ENCODE assay signal across 24 mouse cellular contexts in genomic region chr14:77871380-77871975, GRCm38 (mm10). TPM values are rescaled to one million over a fixed set of nuclear protein-coding genes. Genes with fewer than 3 reads are reported as not detected.
A peak's percentile ranks its signal among the peaks of the same experiment; 100 is the strongest.
DNase-seq lines count a peak whose midpoint lies in the region; ATAC-seq lines count a peak whose summit lies in the region.
"Had no signal": no experiment of that assay in that cellular context is flagged by ENCODE, and none has a peak within 500 bp of the region (broad histone marks: within the 10 kb centered on the region; RNA-seq: fewer than 3 reads in every experiment).

No protein-coding gene starts in this region.

- H3K27me3 ChIP-seq in intestine, embryonic 15.5 days (replicated peaks) = no peaks in the 10 kb centered on the region
- H3K27me3 ChIP-seq: embryonic facial prominence, embryonic 15.5 days; heart, embryonic 15.5 days; midbrain, embryonic 12.5 days had no signal

- ATAC-seq in granulocyte monocyte progenitor cell, adult 5-6 weeks (replicated peaks; ENCODE audit: poor library complexity, severe bottlenecking) = peak; percentile 76
- peak; percentile 56 for ATAC-seq in megakaryocyte progenitor cell, adult 5-6 weeks (replicated peaks; ENCODE audit: poor library complexity)
- no peak for ATAC-seq in intestine, embryonic 15.5 days
- ATAC-seq: hindbrain, postnatal 0 days; liver, postnatal 0 days had no signal

- no peaks in the 10 kb centered on the region for H3K9me3 ChIP-seq in intestine, embryonic 15.5 days
- H3K9me3 ChIP-seq: embryonic facial prominence, embryonic 15.5 days; heart, embryonic 15.5 days; limb, embryonic 10.5 days; midbrain, embryonic 12.5 days had no signal

- H3K4me1 ChIP-seq in intestine, embryonic 15.5 days (replicated peaks) = no peaks in the 10 kb centered on the region

- H3K36me3 ChIP-seq in intestine, embryonic 15.5 days = no peaks in the 10 kb centered on the region
- H3K36me3 ChIP-seq: embryonic facial prominence, embryonic 15.5 days; heart, embryonic 15.5 days; midbrain, embryonic 12.5 days had no signal

- no peak overlapping the region for H3K4me2 ChIP-seq in intestine, embryonic 15.5 days (replicated peaks)
- H3K4me2 ChIP-seq: embryonic facial prominence, embryonic 15.5 days; heart, embryonic 15.5 days; midbrain, embryonic 12.5 days had no signal

- H3K9ac ChIP-seq in intestine, embryonic 15.5 days = no peak overlapping the region
- H3K9ac ChIP-seq: embryonic facial prominence, embryonic 15.5 days; heart, embryonic 15.5 days; liver, postnatal 0 days; midbrain, embryonic 12.5 days had no signal

- H3K27ac ChIP-seq in intestine, embryonic 15.5 days = no peak overlapping the region
- H3K27ac ChIP-seq: embryonic facial prominence, embryonic 15.5 days; heart, adult 2 months; heart, embryonic 15.5 days; hindbrain, postnatal 0 days; left cerebral cortex, adult 2 months; limb, embryonic 10.5 days; midbrain, embryonic 12.5 days had no signal

- WGBS in intestine, embryonic 15.5 days = 83% methylated on average over 6 of the region's 6 CpGs

- H3K4me3 ChIP-seq in intestine, embryonic 15.5 days (replicated peaks) = no peak overlapping the region
- H3K4me3 ChIP-seq: embryonic facial prominence, embryonic 15.5 days; heart, adult 2 months; heart, embryonic 15.5 days; left cerebral cortex, adult 2 months; limb, embryonic 10.5 days; midbrain, embryonic 12.5 days had no signal

- peak; percentile 15 for DNase-seq in lung, postnatal 36 days
- no peak for DNase-seq in lung, postnatal 25 days (ENCODE audit: low spot score)
- DNase-seq in CD4-positive, CD25-positive, alpha-beta regulatory T cell, adult 2 months (ENCODE audit: low read depth, low spot score) = peak; percentile 66
- DNase-seq in right cerebral cortex, postnatal 4 days = no peak
- DNase-seq in right cerebral cortex, postnatal 25 days = no peak
- DNase-seq: adrenal gland, postnatal 14 days; cerebellum, adult 11-12 months; cerebellum, postnatal 25 days; gastrocnemius, postnatal 10 days; heart, adult 2 months; heart, postnatal 4 days; kidney, postnatal 36 days; layer of hippocampus, adult 9-11 months; liver, postnatal 0 days; lung, postnatal 10 days had no signal

RNA-seq across cellular contexts. Expression of gene Dnajc15, which starts 3.4 kb away (rescaled TPM):
- 49.6 and 64.2 TPM in 2 replicates for total RNA-seq in granulocyte monocyte progenitor cell, adult 5-6 weeks (2014; fragmentation: Nextera tagmentation)
- total RNA-seq in granulocyte monocyte progenitor cell, adult 5-6 weeks (2017) = 64.1 and 102 TPM in 2 replicates
- total RNA-seq in megakaryocyte progenitor cell, adult 5-6 weeks (2015) = 77.4 and 101 TPM in 2 replicates
- total RNA-seq in megakaryocyte progenitor cell, adult 5-6 weeks (2017) = 66.5 and 77.4 TPM in 2 replicates
- 109 and 113 TPM in 2 replicates for polyA plus RNA-seq in intestine, embryonic 15.5 days (2015; fragmentation: Nextera tagmentation; extraction: Ambion mirVana)

RNA-seq across cellular contexts. Expression of gene Epsti1, which starts 32.6 kb away (rescaled TPM):
- 6.5 and 9.5 TPM in 2 replicates for total RNA-seq in granulocyte monocyte progenitor cell, adult 5-6 weeks (2014; fragmentation: Nextera tagmentation)
- 19.0 and 26.5 TPM in 2 replicates for total RNA-seq in granulocyte monocyte progenitor cell, adult 5-6 weeks (2017)
- 11.1 and 13.2 TPM in 2 replicates for total RNA-seq in megakaryocyte progenitor cell, adult 5-6 weeks (2015)
- 29.6 and 36.9 TPM in 2 replicates for total RNA-seq in megakaryocyte progenitor cell, adult 5-6 weeks (2017)
- polyA plus RNA-seq in intestine, embryonic 15.5 days (2015; fragmentation: Nextera tagmentation; extraction: Ambion mirVana) = 6.4 and 6.7 TPM in 2 replicates

Comparison
In these comparisons a context has a peak if more than half of its experiments do, and no peak if none do; other contexts are left out.
1. DNase-seq: peak in lung, postnatal 36 days (single experiment) and CD4-positive, CD25-positive, alpha-beta regulatory T cell, adult 2 months (single experiment); none in lung, postnatal 25 days (single experiment), right cerebral cortex, postnatal 4 days (single experiment) and right cerebral cortex, postnatal 25 days (single experiment).